Mouse (Mus musculus) heart, postnatal 0 days (tissue): ENCODE data around the gene Mrpl48. TPM values are rescaled to one million over a fixed set of nuclear protein-coding genes. Genes with fewer than 3 reads are reported as not detected.

Source experiments
- ATAC-seq: fragments of 200-750 bp; cut with Nextera tagmentation; 2 replicates; pipeline ENCODE4 v1.8.0; 2017; ENCODE audit warnings: low read depth, moderate number of reproducible peaks, moderate library complexity; ENCODE audit not compliant: insufficient read depth
- DNase-seq: peaks from one replicate; pipeline ENCODE4 v3.0.0-alpha.2; 2016; ENCODE audit warnings: low spot score
- H3K27ac ChIP-seq: fragments of 300-500 bp; sonication (generic); 2 replicates; pipeline ENCODE4 v1.5.1; 2014; ENCODE audit warnings: low read depth, mild to moderate bottlenecking
- H3K27me3 ChIP-seq: fragments of 300-500 bp; sonication (generic); 2 replicates; pipeline ENCODE4 v1.6.1; 2014; ENCODE audit warnings: low read length, mixed read lengths; ENCODE audit not compliant: control insufficient read depth, insufficient read depth
- H3K36me3 ChIP-seq: fragments of 300-500 bp; sonication (generic); replicated peaks from 2 replicates; pipeline ENCODE4 v1.6.1; 2014; ENCODE audit warnings: low read length, mixed read lengths; ENCODE audit not compliant: control insufficient read depth, insufficient read depth
- H3K4me1 ChIP-seq: fragments of 300-500 bp; sonication (generic); 2 replicates; pipeline ENCODE4 v1.6.1; 2014; ENCODE audit warnings: antibody characterized with exemption; ENCODE audit not compliant: control insufficient read depth, insufficient read depth
- H3K4me2 ChIP-seq: fragments of 300-500 bp; sonication (generic); 2 replicates; pipeline ENCODE4 v1.6.1; 2014; ENCODE audit warnings: low read depth, mild to moderate bottlenecking, low read length, moderate library complexity
- H3K4me3 ChIP-seq: fragments of 300-500 bp; sonication (generic); 2 replicates; pipeline ENCODE4 v1.5.1; 2014; ENCODE audit warnings: low read depth, low read length
- H3K9ac ChIP-seq: fragments of 300-500 bp; sonication (generic); replicated peaks from 2 replicates; pipeline ENCODE4 v1.6.1; 2014; ENCODE audit warnings: low read depth, low read length, mixed read lengths
- H3K9me3 ChIP-seq: fragments of 300-500 bp; sonication (generic); replicated peaks from 2 replicates; pipeline ENCODE4 v1.6.1; 2016; ENCODE audit warnings: low read length; ENCODE audit not compliant: control insufficient read depth
- CTCF ChIP-seq: IDR thresholded peaks from 2 replicates; pipeline ENCODE4 v1.5.1; 2016; ENCODE audit warnings: antibody characterized with exemption, control low read depth, low read depth
- EP300 ChIP-seq: IDR thresholded peaks from 2 replicates; pipeline ENCODE4 v1.6.1; 2016; ENCODE audit warnings: antibody characterized with exemption, low read depth
- WGBS: fragments of 180-500 bp; shearing (Covaris S2); extraction: QIAGEN DNeasy Blood & Tissue Kit; methylation state at CpG from one replicate; pipeline ENCODE4 v1.1.7; 2014; 5-methylcytosine and 5-hydroxymethylcytosine counted together
- polyA plus RNA-seq: library from polyadenylated mRNA; unstranded; fragments of >200 nt; fragmentation: Nextera tagmentation; extraction: Ambion mirVana; gene quantifications from 2 replicates; pipeline ENCODE4 v1.2.1, GENCODE M21; 2015
- total RNA-seq: library from RNA; depleted of rRNA; stranded (reverse); fragments of >200 nt; gene quantifications from 2 replicates; pipeline ENCODE4 v1.2.3, GENCODE M21; 2014; ENCODE audit warnings: low replicate concordance; rRNA removed

Gene Mrpl48
- total RNA-seq (32.6 and 54.8 TPM in 2 replicates), polyA plus RNA-seq (119 and 121 TPM in 2 replicates)

DNA sequence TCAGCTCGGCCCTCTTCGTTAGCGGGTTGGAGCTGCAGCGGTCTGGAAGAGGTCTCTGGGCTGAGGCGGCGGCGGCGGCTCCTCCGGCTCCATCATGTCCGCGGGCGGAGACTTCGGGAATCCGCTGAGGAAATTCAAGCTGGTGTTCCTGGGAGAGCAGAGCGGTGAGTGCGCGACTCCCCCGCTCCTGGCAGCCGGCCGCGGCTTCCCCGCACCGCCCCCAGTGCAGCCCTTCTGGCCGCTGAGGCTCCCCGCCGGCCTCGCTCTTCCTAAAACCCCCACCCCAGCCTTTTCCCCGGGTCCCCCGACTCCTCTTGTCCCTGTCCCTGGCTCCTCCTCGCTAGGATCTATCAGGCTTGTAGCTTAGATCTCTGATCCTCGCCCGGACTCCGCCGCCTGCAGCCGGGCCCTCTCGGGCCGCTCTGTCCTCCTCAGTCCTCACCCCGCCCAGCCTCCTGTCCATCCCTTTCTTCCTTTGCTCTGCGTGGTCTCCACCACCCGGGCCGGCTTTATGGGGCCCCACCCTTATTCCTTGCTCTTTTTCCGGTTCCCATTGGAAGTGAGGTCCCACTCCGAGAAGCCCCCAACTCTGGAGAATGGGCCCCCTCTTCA, at the start of gene Mrpl48:
TSS of gene Mrpl48 (minus strand) at position 172 of the 612 bp plus-strand sequence.
- DNase-seq (peak; percentile 59), ATAC-seq (peak; percentile 24)
- no peaks in the 10 kb centered on the region for H3K27me3 ChIP-seq
- peak within 1 kb of the TSS; percentile 96 for H3K9ac ChIP-seq
- no peak for TF ChIP-seq EP300
- TF ChIP-seq CTCF, result no peak
- peak within 1 kb of the TSS; percentile 96 for H3K27ac ChIP-seq
- no peaks in the 10 kb centered on the region for H3K9me3 ChIP-seq
- peak within 1 kb of the TSS; percentile 89 for H3K4me3 ChIP-seq
- WGBS, result under 1% methylated on average over 33 of the region's 43 CpGs
- no peaks in the 10 kb centered on the region for H3K36me3 ChIP-seq
- H3K4me1 ChIP-seq, result peaks cover 10% of the 10 kb centered on the region
- peak within 1 kb of the TSS; percentile 91 for H3K4me2 ChIP-seq

- ATAC-seq (no peak), DNase-seq (no peak)
- no peaks in the 10 kb centered on the region for H3K4me1 ChIP-seq
- 43% methylated on average over 5 of the region's 5 CpGs for WGBS
- H3K36me3 ChIP-seq, result no peaks in the 10 kb centered on the region
- H3K9me3 ChIP-seq, result no peaks in the 10 kb centered on the region
- TF ChIP-seq CTCF (no peak), EP300 (no peak)
- no peak overlapping the region for H3K4me2 ChIP-seq
- H3K27me3 ChIP-seq, result no peaks in the 10 kb centered on the region
- no peak overlapping the region for H3K27ac ChIP-seq
- H3K4me3 ChIP-seq, result no peak overlapping the region
- no peak overlapping the region for H3K9ac ChIP-seq
Observed at GRCm38 (mm10) chr7:100656739-100657138, 48.6 kb upstream of the Mrpl48 start.

DNA sequence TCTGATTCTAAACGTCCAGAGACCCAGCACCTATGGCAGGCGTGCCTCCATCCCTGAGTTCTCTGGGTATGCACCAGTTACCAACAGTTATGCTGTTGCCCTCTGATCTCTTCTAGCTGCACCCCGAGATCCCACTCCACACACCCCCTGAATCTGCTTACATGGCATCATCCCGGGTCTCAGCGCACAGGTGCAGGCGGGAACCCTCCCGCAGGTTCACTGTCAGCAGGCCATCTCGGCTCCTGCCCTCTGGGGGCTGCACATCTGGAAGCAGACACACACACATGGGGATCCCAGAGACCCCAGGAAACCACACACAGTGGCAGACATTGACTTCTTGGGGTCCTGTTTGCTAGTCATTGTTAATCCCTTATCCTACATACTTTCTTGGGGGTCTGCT, 46.3 kb upstream of the Mrpl48 start:
- no peak for DNase-seq
- Histone ChIP-seq H3K27me3 (no peaks in the 10 kb centered on the region), H3K9me3 (no peaks in the 10 kb centered on the region), H3K27ac (no peak overlapping the region), H3K36me3 (no peaks in the 10 kb centered on the region), H3K4me3 (no peak overlapping the region), H3K4me1 (no peaks in the 10 kb centered on the region), H3K4me2 (no peak overlapping the region), H3K9ac (no peak overlapping the region)
- WGBS, result 79% methylated on average over 8 of the region's 8 CpGs
- no peak for ATAC-seq
- TF ChIP-seq EP300 (no peak), CTCF (no peak)

GRCm38 (mm10) chr7:100653480-100654266, 45.6 kb upstream of the Mrpl48 start:
- H3K4me2 ChIP-seq, result no peak overlapping the region
- no peak overlapping the region for H3K4me3 ChIP-seq
- ATAC-seq, result no peak
- no peaks in the 10 kb centered on the region for H3K4me1 ChIP-seq
- no peaks in the 10 kb centered on the region for H3K27me3 ChIP-seq
- no peak overlapping the region for H3K27ac ChIP-seq
- DNase-seq, result no peak
- H3K9ac ChIP-seq, result no peak overlapping the region
- H3K36me3 ChIP-seq, result no peaks in the 10 kb centered on the region
- 79% methylated on average over 9 of the region's 9 CpGs for WGBS
- TF ChIP-seq CTCF, result no peak
- TF ChIP-seq EP300, result no peak
- H3K9me3 ChIP-seq, result no peaks in the 10 kb centered on the region

DNA sequence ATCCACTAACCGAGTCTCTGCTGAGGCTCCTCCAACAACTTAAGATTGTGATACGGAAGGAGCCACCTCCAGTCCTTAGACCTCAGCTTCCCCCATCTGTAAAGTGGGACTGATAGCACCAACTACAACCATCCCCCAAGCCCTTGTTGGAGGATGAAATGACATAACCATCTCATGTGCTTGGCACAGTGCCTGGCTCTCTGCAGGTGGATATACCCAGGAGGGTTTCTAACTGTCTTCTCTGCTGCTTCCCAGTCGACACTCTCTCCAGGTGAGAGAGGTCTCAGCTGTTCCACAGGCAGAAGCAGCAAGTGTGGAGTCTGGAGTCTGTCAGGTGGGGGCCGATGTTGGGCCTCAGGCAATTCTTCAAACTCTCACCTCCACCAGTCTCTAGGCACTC, 42.9 kb upstream of the Mrpl48 start:
- H3K9ac ChIP-seq, result no peak overlapping the region
- no peaks in the 10 kb centered on the region for H3K36me3 ChIP-seq
- H3K4me3 ChIP-seq, result no peak overlapping the region
- no peaks in the 10 kb centered on the region for H3K27me3 ChIP-seq
- WGBS, result 64% methylated on average over 4 of the region's 4 CpGs
- ATAC-seq (no peak), DNase-seq (no peak)
- no peaks in the 10 kb centered on the region for H3K9me3 ChIP-seq
- TF ChIP-seq CTCF (no peak), EP300 (no peak)
- no peaks in the 10 kb centered on the region for H3K4me1 ChIP-seq
- no peak overlapping the region for H3K27ac ChIP-seq
- no peak overlapping the region for H3K4me2 ChIP-seq
